Mouse (Mus musculus) myocyte (in vitro differentiated cells): Measurements from ENCODE around the gene Foxi1.

Experiments used
- CEBPB ChIP-seq: IDR thresholded peaks from 2 replicates; pipeline ENCODE4 v1.6.1; 2011; ENCODE audit warnings: mild to moderate bottlenecking, moderate library complexity; ENCODE audit not compliant: poor library complexity, insufficient read depth, severe bottlenecking
- E2F4 ChIP-seq: IDR thresholded peaks from one replicate; pipeline ENCODE4 v1.6.1; 2011; ENCODE audit warnings: mild to moderate bottlenecking, control low read depth, moderate library complexity; ENCODE audit not compliant: insufficient read depth
- MAX ChIP-seq: IDR thresholded peaks from one replicate; pipeline ENCODE4 v1.6.1; 2011; ENCODE audit warnings: low read depth, mild to moderate bottlenecking, control low read depth
- MYOD1 ChIP-seq, 3 experiments: IDR thresholded peaks; one replicate each; pipeline ENCODE4 v1.6.1; 2011; ENCODE audit warnings: control low read depth in 2 of 3, low read depth in 2 of 3, mild to moderate bottlenecking in 2 of 3, moderate library complexity in 1 of 3; ENCODE audit not compliant: insufficient read length in 2 of 3, control insufficient read depth in 1 of 3
- MYOG ChIP-seq, 3 experiments: IDR thresholded peaks; one replicate each; pipeline ENCODE4 v1.6.1; 2011; ENCODE audit warnings: control low read depth in 2 of 3, low read depth in 2 of 3, mild to moderate bottlenecking in 2 of 3; ENCODE audit not compliant: insufficient read length in 2 of 3, control insufficient read depth in 1 of 3, insufficient read depth in 1 of 3
- POLR2A ChIP-seq: IDR thresholded peaks from one replicate; pipeline ENCODE4 v1.6.1; 2011; ENCODE audit warnings: low read depth, mild to moderate bottlenecking, control low read depth, moderate library complexity; ENCODE audit not compliant: insufficient read length
- POLR2AphosphoS2 ChIP-seq: IDR thresholded peaks from one replicate; pipeline ENCODE4 v1.6.1; 2011; ENCODE audit warnings: low read depth, control low read depth; ENCODE audit not compliant: insufficient read length
- REST ChIP-seq: IDR thresholded peaks from one replicate; pipeline ENCODE4 v1.6.1; 2011; ENCODE audit warnings: mild to moderate bottlenecking, control low read depth, moderate library complexity; ENCODE audit not compliant: insufficient read depth, insufficient read length
- SRF ChIP-seq: IDR thresholded peaks from one replicate; pipeline ENCODE4 v1.6.1; 2011; ENCODE audit warnings: low read depth; ENCODE audit not compliant: control insufficient read depth, insufficient read length
- TCF12 ChIP-seq: IDR thresholded peaks from one replicate; pipeline ENCODE4 v1.6.1; 2011; ENCODE audit warnings: mild to moderate bottlenecking, control low read depth; ENCODE audit not compliant: poor library complexity, insufficient read depth, severe bottlenecking
- TCF3 ChIP-seq: IDR thresholded peaks from one replicate; pipeline ENCODE4 v1.6.1; 2011; ENCODE audit warnings: low read depth, control low read depth; ENCODE audit not compliant: insufficient read length
- USF1 ChIP-seq: IDR thresholded peaks from one replicate; pipeline ENCODE4 v1.6.1; 2011; ENCODE audit warnings: low read depth, mild to moderate bottlenecking, control low read depth, moderate library complexity

GRCm38 (mm10) chr11:34178752-34179151 lies 29.1 kb downstream of the Foxi1 start:
- no peak for TF ChIP-seq POLR2A
- no peak for TF ChIP-seq USF1
- no peak for TF ChIP-seq REST
- TF ChIP-seq E2F4: no peak
- no peak for TF ChIP-seq MAX
- no peak for TF ChIP-seq POLR2AphosphoS2
- no peak for TF ChIP-seq SRF
- no peak for TF ChIP-seq CEBPB
- no peak for TF ChIP-seq MYOD1 (IDR thresholded peaks at IDR 0.05; ENCODE audit: control insufficient read depth in 1 of 3, insufficient read length in 2 of 3, low read depth in 2 of 3)
- no peak for TF ChIP-seq MYOG (IDR thresholded peaks at IDR 0.05; ENCODE audit: control insufficient read depth in 1 of 3, insufficient read depth in 1 of 3, insufficient read length in 2 of 3, low read depth in 2 of 3)
- no peak for TF ChIP-seq TCF12
- no peak for TF ChIP-seq TCF3
